Mouse (Mus musculus) gastrocnemius, postnatal 10 days (tissue): Measurements from ENCODE around the gene Tmeff1. TPM values are rescaled to one million over a fixed set of nuclear protein-coding genes. Genes with fewer than 3 reads are reported as not detected.
"Not testable (repeated sequence)": the region's sequence is repeated elsewhere in the genome, so short reads cannot be mapped to it uniquely, and the experiment has no call there.

Source experiments
- DNase-seq: peaks from one replicate; pipeline ENCODE4 v3.0.0; 2021; ENCODE audit warnings: mixed read lengths
- total RNA-seq, 2 experiments: library from RNA; stranded (reverse); gene quantifications; 2 replicates each; pipeline ENCODE4 v1.2.3; 2021

Tmeff1 gene
- total RNA-seq, 2 experiments from 2014 or later: 2.7 to 3.1 TPM

GRCm38 (mm10) chr4:48677812-48678211 is 92.8 kb downstream of the Tmeff1 start:
- DNase-seq: no peak

GRCm38 (mm10) chr4:48678793-48679192 is 93.8 kb downstream of the Tmeff1 start:
- DNase-seq: no peak

DNA sequence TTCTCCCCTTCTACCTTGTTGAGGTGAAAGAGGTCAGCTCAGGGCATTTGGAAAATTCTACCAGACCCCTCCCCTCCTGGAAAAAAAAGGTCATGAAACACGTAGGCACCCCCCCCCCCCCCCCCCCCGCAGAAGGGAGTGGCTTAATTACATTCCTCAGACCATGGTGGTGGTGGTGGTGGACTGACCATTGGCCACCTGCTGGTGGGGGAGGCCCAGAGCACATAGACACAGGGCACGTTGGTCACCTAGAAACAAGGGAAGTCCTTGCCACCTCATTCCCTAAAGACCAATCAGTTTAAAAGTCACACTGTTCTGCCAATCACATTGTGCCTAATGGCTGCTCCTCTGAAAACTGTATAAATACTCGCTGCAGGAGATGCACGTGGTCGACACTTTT is 94.8 kb downstream of the Tmeff1 start:
- not testable (repeated sequence) for DNase-seq

GRCm38 (mm10) chr4:48680214-48680613 is 95.2 kb downstream of the Tmeff1 start:
- DNase-seq: no peak

GRCm38 (mm10) chr4:48680648-48681343 is 95.8 kb downstream of the Tmeff1 start:
- no peak for DNase-seq

DNA sequence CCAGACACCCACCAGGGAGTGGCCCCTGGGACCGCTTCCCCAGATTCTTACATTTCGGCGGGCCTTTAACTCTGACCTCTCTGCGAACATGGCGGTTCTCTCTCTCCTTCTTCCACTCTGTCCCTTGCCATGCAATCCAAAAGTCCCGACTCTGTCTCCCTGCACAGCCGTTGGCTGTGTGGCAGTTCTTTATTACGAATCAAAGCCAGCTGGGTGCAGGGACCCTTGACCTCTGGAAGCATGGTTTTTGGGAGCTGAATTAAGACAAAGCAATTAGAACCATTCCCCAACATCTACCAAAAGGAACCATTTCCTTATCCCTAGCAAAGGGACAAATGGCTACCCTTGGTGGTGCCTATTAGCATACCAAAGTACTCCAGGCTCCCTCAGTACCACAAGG is 98.2 kb downstream of the Tmeff1 start:
- no peak for DNase-seq

DNA sequence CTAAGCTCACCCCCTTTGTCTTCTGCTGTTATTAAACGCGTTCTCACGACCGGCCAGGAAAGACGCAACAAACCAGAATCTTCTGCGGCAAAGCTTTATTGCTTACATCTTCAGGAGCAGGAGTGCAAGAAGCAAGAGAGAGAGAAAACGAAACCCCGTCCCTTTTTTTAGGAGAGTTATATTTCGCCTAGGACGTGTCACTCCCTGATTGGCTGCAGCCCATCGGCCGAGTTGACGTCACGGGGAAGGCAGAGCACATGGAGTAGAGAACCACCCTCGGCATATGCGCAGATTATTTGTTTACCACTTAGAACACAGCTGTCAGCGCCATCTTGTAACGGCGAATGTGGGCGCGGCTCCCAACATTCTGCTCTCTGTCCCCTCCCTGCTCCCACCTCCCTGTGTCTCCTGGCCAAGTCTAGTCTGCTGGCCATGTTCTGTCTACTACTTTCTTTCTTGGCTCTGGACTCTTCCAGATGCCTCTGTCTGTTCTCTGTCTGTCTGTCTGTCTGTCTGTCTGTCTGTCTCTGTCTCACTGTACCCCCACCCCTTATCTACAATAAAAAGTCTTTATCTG is 98.7 kb downstream of the Tmeff1 start:
- not testable (repeated sequence) for DNase-seq

DNA sequence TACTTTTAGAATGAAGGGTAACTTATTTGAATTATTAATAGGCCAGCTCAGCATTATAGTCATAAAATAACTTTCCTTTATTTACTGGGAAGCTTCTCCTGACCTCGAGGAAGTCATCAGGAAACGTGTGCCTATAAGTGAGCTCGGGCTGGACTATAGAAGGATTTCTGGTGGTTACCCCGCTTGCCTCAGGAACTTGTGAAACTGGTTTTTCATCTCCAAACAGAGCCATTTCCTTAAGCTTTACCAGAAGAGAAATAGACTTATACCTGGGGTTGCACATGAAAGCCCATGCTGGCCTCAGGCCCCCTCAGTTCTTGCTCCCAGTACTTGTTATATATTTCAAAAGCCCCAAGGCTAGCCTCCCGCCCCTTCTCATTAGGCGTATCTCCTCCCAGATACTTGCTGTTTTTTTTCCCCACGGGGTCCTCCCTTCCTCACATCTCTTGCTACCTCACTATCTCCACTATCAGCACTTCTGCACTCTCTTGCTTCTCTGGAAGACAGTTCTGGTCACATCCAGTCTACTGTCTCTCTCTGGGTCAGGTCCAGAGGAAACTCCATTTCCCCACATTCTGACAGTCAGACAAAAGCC is 99.7 kb downstream of the Tmeff1 start:
- no peak for DNase-seq

DNA sequence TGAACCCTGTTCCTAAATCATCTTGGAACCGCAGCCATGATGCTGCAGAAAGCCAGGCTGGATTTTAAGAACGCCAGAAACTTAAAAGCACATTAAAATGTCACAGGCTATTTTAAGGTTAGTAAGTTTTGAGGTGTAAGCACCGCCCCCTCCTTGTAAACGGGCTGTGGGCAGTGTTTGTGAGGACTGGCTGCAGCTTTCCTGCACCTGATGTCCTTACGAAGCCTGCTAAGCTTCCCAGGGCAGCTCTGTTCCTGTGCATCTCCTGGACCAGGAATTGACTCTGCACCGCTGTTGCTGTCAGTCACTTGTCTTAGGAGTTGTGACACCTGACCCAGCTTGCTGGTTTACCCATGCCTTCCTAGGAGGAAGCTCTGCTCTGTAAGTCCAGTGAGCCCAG is 103.2 kb downstream of the Tmeff1 start:
- DNase-seq: no peak

GRCm38 (mm10) chr4:48690640-48691039 is 105.7 kb downstream of the Tmeff1 start:
- peak; percentile 44 for DNase-seq

DNA sequence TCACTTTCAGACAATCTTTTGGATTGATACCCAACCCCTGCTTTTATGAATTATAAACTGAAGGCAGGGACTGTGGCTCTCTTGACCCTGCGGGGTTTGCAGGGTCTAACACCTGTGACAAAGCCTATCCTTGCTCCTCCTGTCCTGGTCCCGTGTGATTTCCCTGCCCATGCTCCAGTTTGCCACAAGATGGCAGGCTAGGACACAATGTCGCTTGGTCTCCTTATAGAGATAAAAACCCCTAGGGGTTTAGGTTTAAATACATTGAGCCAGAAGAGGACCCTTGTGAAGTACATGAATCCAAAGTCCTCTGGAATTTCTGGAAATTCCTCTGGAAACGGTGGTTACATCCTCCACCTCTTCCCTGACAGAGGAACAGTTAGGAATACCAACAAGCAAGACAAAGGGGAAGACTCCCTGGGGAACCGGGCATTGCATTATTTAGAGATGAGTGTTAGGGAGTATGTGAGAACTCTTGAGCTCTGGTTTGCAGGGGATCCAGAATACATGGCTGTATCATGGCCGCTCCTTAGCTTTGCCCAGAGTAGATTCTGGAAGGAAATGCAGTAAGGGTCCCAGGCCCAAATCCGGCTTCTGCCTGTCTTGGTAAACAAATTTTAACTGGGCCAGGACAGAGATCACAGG is 106.9 kb downstream of the Tmeff1 start:
- peak; percentile 34 for DNase-seq

GRCm38 (mm10) chr4:48692736-48693292 is 107.8 kb downstream of the Tmeff1 start:
- DNase-seq: no peak

DNA sequence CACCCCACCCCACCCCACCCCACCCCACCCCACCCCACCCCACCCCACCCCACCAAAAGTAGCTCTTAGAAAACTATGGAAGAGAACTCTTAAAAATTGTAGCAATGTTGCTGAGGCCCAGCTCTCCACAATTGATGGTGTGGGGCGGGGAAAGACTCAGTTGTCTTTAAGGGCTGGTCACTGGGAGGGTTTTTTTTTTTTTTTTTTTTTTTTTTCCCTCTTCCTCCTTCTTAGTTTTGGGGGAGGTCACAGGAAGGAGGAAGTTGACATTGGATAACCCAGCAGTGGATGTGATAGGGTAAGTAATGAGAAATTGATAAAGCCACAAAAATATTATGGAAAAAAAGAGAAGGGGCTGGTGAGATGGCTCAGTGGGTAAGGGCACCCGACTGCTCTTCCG is 111.7 kb downstream of the Tmeff1 start:
- DNase-seq: no peak

DNA sequence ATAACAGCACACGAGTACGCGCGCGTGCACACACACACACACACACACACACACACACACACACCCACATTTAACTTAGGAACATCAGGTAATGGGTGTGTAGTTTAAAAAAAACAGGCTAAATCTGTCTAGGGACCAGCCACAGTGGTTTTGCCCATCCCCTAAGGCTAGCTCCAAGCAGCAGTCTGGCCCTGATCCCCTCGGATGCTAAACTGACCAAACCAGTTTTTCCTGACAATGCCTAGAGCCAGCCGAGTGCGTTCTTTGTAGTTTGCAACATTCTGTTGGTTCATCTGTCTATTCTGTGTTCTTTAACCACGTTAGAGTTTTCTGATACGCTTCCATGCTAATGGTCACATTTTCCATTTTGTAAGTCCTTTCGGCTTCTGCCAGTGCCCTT is 112.3 kb downstream of the Tmeff1 start:
- DNase-seq: no peak

Other genes with a start within 250 kb of the Tmeff1 start
- gene Tex10, start 111.7 kb upstream of the Tmeff1 start, total RNA-seq: 10 to 100 TPM; 13.1 to 13.8 TPM
- 10 to 100 TPM; 22.0 to 22.6 TPM for gene Msantd3, start 45.2 kb upstream of the Tmeff1 start, total RNA-seq
- 100 to 1,000 TPM; 184 to 203 TPM for gene Cavin4, start 78.3 kb downstream of the Tmeff1 start, total RNA-seq